Mouse (Mus musculus): ENCODE data around the gene Plekhf1. TPM values are rescaled to one million over a fixed set of nuclear protein-coding genes. Genes with fewer than 3 reads are reported as not detected.

The Plekhf1 gene
- polyA plus RNA-seq, 2 experiments: 3.4 to 4.2 TPM

- Histone ChIP-seq H3K27ac (replicated peaks; ENCODE audit: low read depth, low read length) (no peak overlapping the region), H3K4me3 (replicated peaks; ENCODE audit: low read length) (no peak overlapping the region), H3K9ac (ENCODE audit: low read depth, low read length, severe bottlenecking) (no peak overlapping the region), H3K4me2 (replicated peaks; ENCODE audit: low read depth, low read length, severe bottlenecking) (no peak overlapping the region), H3K36me3 (ENCODE audit: control insufficient read depth, insufficient read depth, low read length) (no peaks in the 10 kb centered on the region), H3K4me1 (ENCODE audit: control insufficient read depth, insufficient read depth, low read length) (no peaks in the 10 kb centered on the region), H3K27me3 (ENCODE audit: control insufficient read depth, insufficient read depth, low read length) (no peaks in the 10 kb centered on the region), H3K9me3 (ENCODE audit: control insufficient read depth, low read length) (no peaks in the 10 kb centered on the region; the same call in 1 of the 2 replicates)
- DNase-seq (ENCODE audit: low spot score) (no peak), ATAC-seq (ENCODE audit: low FRiP score, low read depth) (no peak)
- WGBS: 88% methylated on average over 6 of the region's 6 CpGs
- TF ChIP-seq POLR2A (IDR thresholded peaks at IDR 0.05; ENCODE audit: borderline replicate concordance, extremely low read depth, insufficient read depth, insufficient read length): no peak
Observed at GRCm38 (mm10) chr7:38204314-38204713, 23.5 kb downstream of the Plekhf1 start.

- no peak overlapping the region for H3K27ac ChIP-seq (replicated peaks; ENCODE audit: low read depth, low read length)
- 0 out of 2 replicates have a peak overlapping the region, but pooled peaks have one; percentile 1 for H3K9ac ChIP-seq (ENCODE audit: low read depth, low read length, severe bottlenecking)
- no peaks in the 10 kb centered on the region for H3K4me1 ChIP-seq (ENCODE audit: control insufficient read depth, insufficient read depth, low read length)
- H3K4me3 ChIP-seq (replicated peaks; ENCODE audit: low read length): no peak overlapping the region
- DNase-seq (ENCODE audit: low spot score) (no peak), ATAC-seq (ENCODE audit: low FRiP score, low read depth) (no peak)
- 27% methylated on average over 3 of the region's 3 CpGs for WGBS
- H3K36me3 ChIP-seq (ENCODE audit: control insufficient read depth, insufficient read depth, low read length): no peaks in the 10 kb centered on the region
- no peaks in the 10 kb centered on the region; the same call in 1 of the 2 replicates for H3K9me3 ChIP-seq (ENCODE audit: control insufficient read depth, low read length)
- H3K4me2 ChIP-seq (replicated peaks; ENCODE audit: low read depth, low read length, severe bottlenecking): peak overlapping the region; percentile 49; the same call in 1 of the 2 replicates
- no peaks in the 10 kb centered on the region for H3K27me3 ChIP-seq (ENCODE audit: control insufficient read depth, insufficient read depth, low read length)
- no peak for TF ChIP-seq POLR2A (IDR thresholded peaks at IDR 0.05; ENCODE audit: borderline replicate concordance, extremely low read depth, insufficient read depth, insufficient read length)
Observed at GRCm38 (mm10) chr7:38201290-38201658, 26.5 kb downstream of the Plekhf1 start.

GRCm38 (mm10) chr7:38200606-38201289 is 27.1 kb downstream of the Plekhf1 start:
- DNase-seq (ENCODE audit: low spot score) (peak; percentile 84), ATAC-seq (ENCODE audit: low FRiP score, low read depth) (peak; percentile 89)
- Histone ChIP-seq H3K4me2 (replicated peaks; ENCODE audit: low read depth, low read length, severe bottlenecking) (peak overlapping the region; percentile 49), H3K27me3 (ENCODE audit: control insufficient read depth, insufficient read depth, low read length) (no peaks in the 10 kb centered on the region), H3K9ac (ENCODE audit: low read depth, low read length, severe bottlenecking) (0 out of 2 replicates have a peak overlapping the region, but pooled peaks have one; percentile 1), H3K36me3 (ENCODE audit: control insufficient read depth, insufficient read depth, low read length) (no peaks in the 10 kb centered on the region), H3K4me3 (replicated peaks; ENCODE audit: low read length) (peak overlapping the region; percentile 21), H3K27ac (replicated peaks; ENCODE audit: low read depth, low read length) (no peak overlapping the region), H3K4me1 (ENCODE audit: control insufficient read depth, insufficient read depth, low read length) (no peaks in the 10 kb centered on the region), H3K9me3 (ENCODE audit: control insufficient read depth, low read length) (no peaks in the 10 kb centered on the region; the same call in 1 of the 2 replicates)
- no peak for TF ChIP-seq POLR2A (IDR thresholded peaks at IDR 0.05; ENCODE audit: borderline replicate concordance, extremely low read depth, insufficient read depth, insufficient read length)
- WGBS: 2% methylated on average over 27 of the region's 28 CpGs

- Histone ChIP-seq H3K36me3 (ENCODE audit: control insufficient read depth, insufficient read depth, low read length) (no peaks in the 10 kb centered on the region; the same call in 1 of the 2 replicates), H3K9ac (ENCODE audit: low read depth, low read length, severe bottlenecking) (no peak overlapping the region), H3K4me2 (replicated peaks; ENCODE audit: low read depth, low read length, severe bottlenecking) (peak overlapping the region; percentile 49), H3K27me3 (ENCODE audit: control insufficient read depth, insufficient read depth, low read length) (no peaks in the 10 kb centered on the region), H3K27ac (replicated peaks; ENCODE audit: low read depth, low read length) (no peak overlapping the region), H3K4me1 (ENCODE audit: control insufficient read depth, insufficient read depth, low read length) (no peaks in the 10 kb centered on the region), H3K4me3 (replicated peaks; ENCODE audit: low read length) (no peak overlapping the region), H3K9me3 (ENCODE audit: control insufficient read depth, low read length) (no peaks in the 10 kb centered on the region; the same call in 1 of the 2 replicates)
- TF ChIP-seq POLR2A (IDR thresholded peaks at IDR 0.05; ENCODE audit: borderline replicate concordance, extremely low read depth, insufficient read depth, insufficient read length): no peak
- no peak for ATAC-seq (ENCODE audit: low FRiP score, low read depth)
- DNase-seq (ENCODE audit: low spot score): no peak
- 62% methylated on average over 8 of the region's 8 CpGs for WGBS
Observed at GRCm38 (mm10) chr7:38199907-38200605, 27.8 kb downstream of the Plekhf1 start.

- no peak overlapping the region for H3K4me2 ChIP-seq (replicated peaks; ENCODE audit: low read depth, low read length, severe bottlenecking)
- no peak overlapping the region for H3K27ac ChIP-seq (replicated peaks; ENCODE audit: low read depth, low read length)
- no peak overlapping the region for H3K9ac ChIP-seq (ENCODE audit: low read depth, low read length, severe bottlenecking)
- no peaks in the 10 kb centered on the region for H3K4me1 ChIP-seq (ENCODE audit: control insufficient read depth, insufficient read depth, low read length)
- TF ChIP-seq POLR2A (IDR thresholded peaks at IDR 0.05; ENCODE audit: borderline replicate concordance, extremely low read depth, insufficient read depth, insufficient read length): no peak
- peaks cover 9% of the 10 kb centered on the region for H3K36me3 ChIP-seq (ENCODE audit: control insufficient read depth, insufficient read depth, low read length)
- WGBS: 52% methylated on average over 10 of the region's 10 CpGs
- H3K4me3 ChIP-seq (replicated peaks; ENCODE audit: low read length): no peak overlapping the region
- no peak for ATAC-seq (ENCODE audit: low FRiP score, low read depth)
- H3K9me3 ChIP-seq (ENCODE audit: control insufficient read depth, low read length): no peaks in the 10 kb centered on the region
- no peaks in the 10 kb centered on the region for H3K27me3 ChIP-seq (ENCODE audit: control insufficient read depth, insufficient read depth, low read length)
- DNase-seq (ENCODE audit: low spot score): no peak
Observed at GRCm38 (mm10) chr7:38191571-38191970, 36.2 kb downstream of the Plekhf1 start.

Data from limb, embryonic 14.5 days (tissue).